In genomic region chr9:61172421-61172820, GRCm38 (mm10) we compare ENCODE assay signal across 35 mouse cellular contexts.
"Had no signal": no experiment of that assay in that cellular context is flagged by ENCODE, and none has a peak within 500 bp of the region (broad histone marks: within the 10 kb centered on the region; RNA-seq: fewer than 3 reads in every experiment).

No protein-coding gene starts in this region.

- H3K27ac ChIP-seq: heart, embryonic 10.5 days; heart, embryonic 13.5 days; heart, embryonic 15.5 days; hindbrain, embryonic 10.5 days; hindbrain, embryonic 13.5 days; hindbrain, embryonic 14.5 days; hindbrain, embryonic 15.5 days; hindbrain, postnatal 0 days; intestine, embryonic 15.5 days; kidney, embryonic 15.5 days; kidney, postnatal 0 days; layer of hippocampus, adult 2 months had no signal

- DNase-seq: heart, postnatal 10 days; heart, postnatal 14 days; heart, postnatal 36 days; heart, postnatal 4 days; kidney, adult 11 months; kidney, adult 18-20 months; kidney, adult 2 months; kidney, adult 8-10 months; kidney, adult 9 months; kidney, postnatal 10 days; kidney, postnatal 14 days; kidney, postnatal 25 days; kidney, postnatal 36 days; kidney, postnatal 4 days; layer of hippocampus, adult 9-11 months; layer of hippocampus, postnatal 36 days had no signal

- ATAC-seq: hindbrain, embryonic 16.5 days; hindbrain, postnatal 0 days; inflammation-experienced regulatory T-cells, adult 6 months; intestine, embryonic 15.5 days; intestine, embryonic 16.5 days; intestine, postnatal 0 days had no signal

- H3K36me3 ChIP-seq: heart, embryonic 10.5 days; heart, embryonic 12.5 days; heart, embryonic 13.5 days; heart, embryonic 15.5 days; hindbrain, embryonic 10.5 days; hindbrain, embryonic 12.5 days; hindbrain, embryonic 13.5 days; hindbrain, embryonic 15.5 days; intestine, embryonic 15.5 days; kidney, embryonic 15.5 days had no signal

- H3K27me3 ChIP-seq: intestine, embryonic 15.5 days had no signal

- H3K9ac ChIP-seq: heart, embryonic 12.5 days; heart, embryonic 13.5 days; heart, embryonic 15.5 days; hindbrain, embryonic 12.5 days; hindbrain, embryonic 13.5 days; hindbrain, embryonic 14.5 days; hindbrain, embryonic 15.5 days; intestine, embryonic 15.5 days; kidney, embryonic 15.5 days had no signal

- H3K9me3 ChIP-seq: heart, embryonic 10.5 days; heart, embryonic 12.5 days; heart, embryonic 13.5 days; heart, embryonic 15.5 days; hindbrain, embryonic 10.5 days; hindbrain, embryonic 12.5 days; hindbrain, embryonic 13.5 days; hindbrain, embryonic 15.5 days; intestine, embryonic 15.5 days; kidney, embryonic 15.5 days had no signal

- H3K4me3 ChIP-seq: heart, embryonic 10.5 days; heart, embryonic 12.5 days; heart, embryonic 13.5 days; heart, embryonic 15.5 days; hindbrain, embryonic 10.5 days; hindbrain, embryonic 12.5 days; hindbrain, embryonic 13.5 days; hindbrain, embryonic 15.5 days; intestine, embryonic 15.5 days; kidney, embryonic 15.5 days; layer of hippocampus, adult 2 months had no signal

- H3K4me2 ChIP-seq: heart, embryonic 11.5 days; heart, embryonic 12.5 days; heart, embryonic 13.5 days; heart, embryonic 15.5 days; hindbrain, embryonic 12.5 days; hindbrain, embryonic 13.5 days; hindbrain, embryonic 14.5 days; hindbrain, embryonic 15.5 days; intestine, embryonic 15.5 days; kidney, embryonic 15.5 days had no signal
